Mouse (Mus musculus) adrenal gland, postnatal 36 days (tissue): Measurements from ENCODE around the gene Gm21095. TPM values are rescaled to one million over a fixed set of nuclear protein-coding genes. Genes with fewer than 3 reads are reported as not detected.
"Not testable (repeated sequence)": the region's sequence is repeated elsewhere in the genome, so short reads cannot be mapped to it uniquely, and the experiment has no call there.

Experiments
- DNase-seq, 2 experiments: peaks; one replicate each; pipeline ENCODE4 v3.0.0; 2021; ENCODE audit warnings: mixed read lengths in 1 of 2
- long read RNA-seq, 2 experiments: library from polyadenylated mRNA; stranded (forward); transcript quantifications; one replicate each; pipeline ENCODE4 v2.0.0; 2021; ENCODE audit warnings: borderline sequencing depth in 2 of 2
- total RNA-seq, 2 experiments: library from RNA; stranded (reverse); gene quantifications; 2 replicates each; pipeline ENCODE4 v1.2.3; 2021

Gm21095 gene
- not detected for total RNA-seq
- long read RNA-seq, experiment 1 = 0 reads
- long read RNA-seq, experiment 2 = 0 reads

DNA sequence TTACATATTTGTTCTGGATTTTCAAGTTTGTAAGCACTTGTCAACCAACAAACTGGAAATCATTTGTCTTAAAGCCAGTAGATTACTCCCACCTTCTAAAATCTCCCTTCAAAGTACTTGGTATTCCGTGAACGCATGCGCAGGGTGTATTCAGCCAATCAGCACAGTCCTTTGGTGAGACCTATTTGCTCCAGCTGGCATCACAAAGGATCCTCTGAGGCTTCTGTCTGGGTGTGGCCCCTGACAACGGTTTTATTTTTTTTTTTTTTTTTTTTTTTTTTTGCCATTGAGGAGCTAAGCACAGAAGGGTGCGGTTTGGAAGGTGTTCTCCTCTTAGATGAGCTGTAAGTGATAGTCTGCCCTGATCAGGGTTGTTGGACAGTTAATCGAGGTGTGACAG, at the start of gene Gm21095:
Gm21095 (plus strand) TSS at position 301 of the 400 bp plus-strand sequence.
- DNase-seq = not testable (repeated sequence)
